Mouse (Mus musculus) stomach, postnatal 0 days (tissue): Measurements from ENCODE around the gene Dusp7. TPM values are rescaled to one million over a fixed set of nuclear protein-coding genes. Genes with fewer than 3 reads are reported as not detected.

Experiments used
- ATAC-seq: fragments of 200-750 bp; cut with Nextera tagmentation; 2 replicates; pipeline ENCODE4 v1.8.0; 2017; ENCODE audit not compliant: low FRiP score, low TSS enrichment
- DNase-seq: peaks from one replicate; pipeline ENCODE4 v3.0.0-alpha.2; 2016; ENCODE audit warnings: low spot score
- H3K27ac ChIP-seq: fragments of 300-500 bp; sonication (generic); replicated peaks from 2 replicates; pipeline ENCODE4 v1.5.1; 2014; ENCODE audit warnings: mild to moderate bottlenecking, control low read depth
- H3K27me3 ChIP-seq: fragments of 300-500 bp; sonication (generic); 2 replicates; pipeline ENCODE4 v1.6.1; 2014; ENCODE audit warnings: low read length; ENCODE audit not compliant: control insufficient read depth, insufficient read depth
- H3K36me3 ChIP-seq: fragments of 300-500 bp; sonication (generic); 2 replicates; pipeline ENCODE4 v1.6.1; 2014; ENCODE audit warnings: low read length, mixed read lengths; ENCODE audit not compliant: control insufficient read depth, insufficient read depth
- H3K4me1 ChIP-seq: fragments of 300-500 bp; sonication (generic); replicated peaks from 2 replicates; pipeline ENCODE4 v1.6.1; 2014; ENCODE audit warnings: antibody characterized with exemption; ENCODE audit not compliant: control insufficient read depth, insufficient read depth
- H3K4me2 ChIP-seq: fragments of 300-500 bp; sonication (generic); replicated peaks from 2 replicates; pipeline ENCODE4 v1.6.1; 2014; ENCODE audit warnings: low read depth, mild to moderate bottlenecking, control low read depth, moderate library complexity
- H3K4me3 ChIP-seq: fragments of 300-500 bp; sonication (generic); 2 replicates; pipeline ENCODE4 v1.5.1; 2014; ENCODE audit warnings: low read depth, low read length, control low read depth
- H3K9ac ChIP-seq: fragments of 300-500 bp; sonication (generic); 2 replicates; pipeline ENCODE4 v1.6.1; 2014; ENCODE audit warnings: mild to moderate bottlenecking, low read length, control low read depth, mixed read lengths
- H3K9me3 ChIP-seq: fragments of 300-500 bp; sonication (generic); 2 replicates; pipeline ENCODE4 v1.6.1; 2016; ENCODE audit warnings: low read length; ENCODE audit not compliant: control insufficient read depth
- CTCF ChIP-seq: IDR thresholded peaks from 2 replicates; pipeline ENCODE4 v1.5.1; 2016; ENCODE audit warnings: antibody characterized with exemption, low read depth, mild to moderate bottlenecking, moderate library complexity
- EP300 ChIP-seq: optimal IDR thresholded peaks from 2 replicates; pipeline ENCODE3; 2016; ENCODE audit warnings: antibody characterized with exemption
- WGBS: fragments of 180-500 bp; shearing (Covaris S2); extraction: QIAGEN DNeasy Blood & Tissue Kit; methylation state at CpG from one replicate; pipeline ENCODE4 v1.1.7; 2014; 5-methylcytosine and 5-hydroxymethylcytosine counted together
- polyA plus RNA-seq: library from polyadenylated mRNA; unstranded; fragments of >200 nt; fragmentation: Nextera tagmentation; extraction: Ambion mirVana; gene quantifications from 2 replicates; pipeline ENCODE4 v1.2.1, GENCODE M21; 2015

Gene Dusp7
- polyA plus RNA-seq, 1 experiment from 2014 or later, result 12.7 TPM

GRCm38 (mm10) chr9:106365333-106365732, 3.1 kb upstream of the Dusp7 start:
- H3K4me1 ChIP-seq, result no peaks in the 10 kb centered on the region
- 67% methylated on average over 7 of the region's 7 CpGs for whole genome bisulfite sequencing
- DNase-seq (no peak), ATAC-seq (no peak)
- no peak overlapping the region for H3K4me3 ChIP-seq
- H3K36me3 ChIP-seq, result no peaks in the 10 kb centered on the region
- H3K9ac ChIP-seq, result no peak overlapping the region
- H3K27me3 ChIP-seq, result no peaks in the 10 kb centered on the region
- no peak overlapping the region for H3K4me2 ChIP-seq
- no peak overlapping the region; the same call in 1 of the 2 replicates for H3K27ac ChIP-seq
- no peaks in the 10 kb centered on the region for H3K9me3 ChIP-seq
- no peak for TF ChIP-seq CTCF
- TF ChIP-seq EP300, result no peak

DNA sequence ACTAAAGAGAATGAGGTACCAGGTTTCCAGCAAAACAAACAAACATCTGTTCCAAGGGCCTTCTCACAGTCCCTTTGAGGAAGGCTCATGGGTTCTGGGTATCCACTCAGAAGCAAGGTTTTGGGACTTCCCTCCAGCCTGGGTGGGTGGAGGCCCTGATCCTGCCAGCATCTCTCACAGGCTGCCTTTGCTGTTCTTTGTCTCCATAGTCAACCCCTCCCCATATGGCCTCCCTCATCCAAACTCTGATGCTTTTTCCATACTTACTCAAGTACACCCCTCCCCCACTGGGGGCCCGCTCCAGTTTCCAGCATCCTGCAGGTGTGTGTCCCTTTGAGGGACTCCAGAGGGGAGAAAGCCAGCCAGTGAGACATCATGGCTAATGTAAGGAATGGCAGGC, 2.2 kb upstream of the Dusp7 start:
- Histone ChIP-seq H3K27ac (no peak overlapping the region), H3K9ac (no peak overlapping the region), H3K4me3 (no peak overlapping the region), H3K4me1 (no peaks in the 10 kb centered on the region), H3K27me3 (no peaks in the 10 kb centered on the region), H3K4me2 (no peak overlapping the region), H3K9me3 (no peaks in the 10 kb centered on the region), H3K36me3 (no peaks in the 10 kb centered on the region; the same call in 1 of the 2 replicates)
- no peak for DNase-seq
- ATAC-seq, result no peak
- WGBS, result 56% methylated on average over 1 of the region's 1 CpGs
- no peak for TF ChIP-seq EP300
- no peak for TF ChIP-seq CTCF

DNA sequence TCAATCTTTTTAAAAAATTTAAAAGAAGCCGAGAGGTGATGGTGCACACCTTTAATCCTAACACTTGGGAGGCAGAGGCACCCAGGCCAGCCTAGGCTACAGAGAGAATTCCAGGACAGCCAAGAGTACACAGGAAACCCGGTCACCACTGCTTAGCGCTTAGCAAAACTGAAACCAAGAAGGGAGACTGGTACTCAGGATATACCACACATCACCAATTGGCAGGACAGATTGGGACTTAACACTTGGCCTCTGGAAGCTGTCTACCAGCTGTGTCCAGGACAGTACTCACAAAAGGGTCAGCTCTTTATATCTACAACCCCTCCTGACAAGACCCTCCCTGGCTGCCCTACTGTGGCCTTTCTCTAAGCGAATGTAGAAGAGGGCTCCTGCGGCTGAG, 1.4 kb upstream of the Dusp7 start:
- DNase-seq, result no peak
- ATAC-seq, result no peak
- Histone ChIP-seq H3K27me3 (no peaks in the 10 kb centered on the region), H3K4me3 (peak overlapping the region; percentile 73), H3K27ac (peak overlapping the region; percentile 75; the same call in 1 of the 2 replicates), H3K9me3 (no peaks in the 10 kb centered on the region), H3K36me3 (no peaks in the 10 kb centered on the region; the same call in 1 of the 2 replicates), H3K9ac (peak overlapping the region; percentile 61), H3K4me1 (no peaks in the 10 kb centered on the region), H3K4me2 (peak overlapping the region; percentile 96)
- 18% methylated on average over 5 of the region's 5 CpGs for WGBS
- TF ChIP-seq CTCF, result no peak
- no peak for TF ChIP-seq EP300

GRCm38 (mm10) chr9:106367592-106368111, 780 bp upstream of the Dusp7 start:
- DNase-seq (peak; percentile 99), ATAC-seq (peak; percentile 94)
- Histone ChIP-seq H3K4me1 (no peaks in the 10 kb centered on the region), H3K27me3 (no peaks in the 10 kb centered on the region), H3K4me2 (peak overlapping the region; percentile 96), H3K9me3 (no peaks in the 10 kb centered on the region), H3K9ac (peak overlapping the region; percentile 92), H3K27ac (peak overlapping the region; percentile 97), H3K4me3 (peak overlapping the region; percentile 73), H3K36me3 (no peaks in the 10 kb centered on the region; the same call in 1 of the 2 replicates)
- no peak for TF ChIP-seq CTCF
- peak; percentile 82 for TF ChIP-seq EP300
- WGBS, result under 1% methylated on average over 34 of the region's 36 CpGs

DNA sequence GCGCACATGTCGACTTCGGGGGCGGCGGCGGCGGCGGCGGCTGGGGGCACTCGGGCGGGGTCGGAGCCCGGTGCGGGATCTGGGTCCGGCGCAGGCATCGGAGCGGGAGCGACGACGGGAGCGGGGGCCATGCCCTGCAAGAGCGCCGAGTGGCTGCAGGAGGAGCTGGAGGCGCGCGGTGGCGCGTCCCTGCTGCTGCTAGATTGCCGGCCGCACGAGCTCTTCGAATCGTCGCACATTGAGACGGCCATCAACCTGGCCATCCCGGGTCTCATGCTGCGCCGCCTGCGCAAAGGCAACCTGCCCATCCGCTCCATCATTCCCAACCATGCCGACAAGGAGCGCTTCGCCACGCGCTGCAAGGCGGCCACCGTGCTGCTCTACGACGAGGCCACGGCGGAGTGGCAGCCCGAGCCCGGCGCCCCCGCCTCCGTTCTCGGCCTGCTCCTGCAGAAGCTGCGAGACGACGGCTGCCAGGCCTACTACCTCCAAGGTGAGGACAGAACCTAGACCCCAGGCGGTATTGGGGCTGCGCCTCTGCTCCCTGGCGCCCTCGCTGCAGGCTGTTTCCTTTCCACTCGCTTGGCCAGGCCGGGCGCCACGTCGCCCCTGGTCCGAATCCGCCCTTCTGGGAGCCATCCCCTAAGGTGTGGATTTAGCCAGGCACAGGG, 534 bp downstream of the Dusp7 start:
- Histone ChIP-seq H3K27me3 (no peaks in the 10 kb centered on the region), H3K27ac (peak overlapping the region; percentile 97), H3K36me3 (peaks cover 9% of the 10 kb centered on the region), H3K4me3 (peak overlapping the region; percentile 73), H3K9ac (peak overlapping the region; percentile 92), H3K4me1 (no peaks in the 10 kb centered on the region), H3K9me3 (no peaks in the 10 kb centered on the region), H3K4me2 (peak overlapping the region; percentile 96)
- peak; percentile 72 for DNase-seq
- WGBS, result under 1% methylated on average over 66 of the region's 72 CpGs
- peak; percentile 19 for ATAC-seq
- TF ChIP-seq CTCF (peak; percentile 64), EP300 (no peak)

DNA sequence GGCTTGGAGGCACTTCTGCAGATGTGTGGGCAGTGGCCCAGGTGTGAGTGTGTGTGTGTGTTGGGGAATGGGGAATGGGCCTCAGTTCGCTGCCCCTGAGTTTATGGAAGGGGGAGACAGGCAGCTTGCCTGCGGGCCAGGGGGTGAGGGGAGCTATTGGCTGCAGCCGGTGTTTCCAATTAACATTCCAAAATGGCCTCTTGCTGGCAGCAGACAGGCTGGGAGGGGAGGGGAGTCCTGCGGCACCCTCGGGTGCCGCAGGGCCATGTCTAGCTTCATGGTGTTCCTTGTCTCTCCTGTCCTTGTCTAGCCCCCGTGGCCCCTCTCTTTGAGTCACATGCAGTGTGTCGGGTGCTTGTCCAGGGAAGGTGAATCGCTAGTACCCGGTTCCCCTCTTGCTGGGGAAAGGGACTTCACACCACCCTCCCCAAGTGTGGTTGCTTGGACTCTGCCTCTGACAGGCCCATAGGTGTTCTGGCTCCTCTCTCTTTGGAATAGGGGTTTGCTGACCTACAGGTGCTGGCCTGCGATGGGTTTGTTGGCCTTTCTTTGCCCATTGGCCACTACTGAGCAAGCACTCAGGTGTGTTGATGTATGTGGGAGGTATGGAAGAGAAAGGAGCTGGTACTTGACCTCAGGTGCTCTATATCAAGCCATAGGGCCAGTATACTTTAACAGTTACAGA, 1.5 kb downstream of the Dusp7 start:
- Histone ChIP-seq H3K4me2 (peak overlapping the region; percentile 96), H3K4me3 (peak overlapping the region; percentile 73), H3K9me3 (no peaks in the 10 kb centered on the region), H3K36me3 (peaks cover 11% of the 10 kb centered on the region), H3K9ac (peak overlapping the region; percentile 92), H3K27ac (peak overlapping the region; percentile 97), H3K4me1 (no peaks in the 10 kb centered on the region), H3K27me3 (no peaks in the 10 kb centered on the region)
- ATAC-seq, result no peak
- DNase-seq, result no peak
- WGBS, result 5% methylated on average over 11 of the region's 11 CpGs
- no peak for TF ChIP-seq CTCF
- no peak for TF ChIP-seq EP300
